Mouse (Mus musculus): Measurements from ENCODE around the gene Csf1.

Gene Csf1

GRCm38 (mm10) chr3:107703675-107704370 is 56.4 kb downstream of the Csf1 start:
- no peak for DNase-seq (ENCODE audit: low spot score)

- no peak for DNase-seq (ENCODE audit: low spot score)
Measured at GRCm38 (mm10) chr3:107701767-107702394, 58.4 kb downstream of the Csf1 start.

- DNase-seq (ENCODE audit: low spot score), result no peak
Measured at GRCm38 (mm10) chr3:107700625-107701024, 59.6 kb downstream of the Csf1 start.

- no peak for DNase-seq (ENCODE audit: low spot score)
Measured at GRCm38 (mm10) chr3:107696910-107697309, 63.4 kb downstream of the Csf1 start.

GRCm38 (mm10) chr3:107695948-107696881 is 64.1 kb downstream of the Csf1 start, which contains the start of gene Ahcyl1:
Ahcyl1 (minus strand) TSS chr3:107696560.
- DNase-seq (ENCODE audit: low spot score), result peak; percentile 99

GRCm38 (mm10) chr3:107695219-107695947 is 64.9 kb downstream of the Csf1 start:
- no peak for DNase-seq (ENCODE audit: low spot score)

GRCm38 (mm10) chr3:107694256-107694900 is 65.9 kb downstream of the Csf1 start:
- no peak for DNase-seq (ENCODE audit: low spot score)

Data from T-cell, adult 2 months (primary cell).